14 mouse cellular contexts compared by ENCODE assay signal in the genomic region with DNA sequence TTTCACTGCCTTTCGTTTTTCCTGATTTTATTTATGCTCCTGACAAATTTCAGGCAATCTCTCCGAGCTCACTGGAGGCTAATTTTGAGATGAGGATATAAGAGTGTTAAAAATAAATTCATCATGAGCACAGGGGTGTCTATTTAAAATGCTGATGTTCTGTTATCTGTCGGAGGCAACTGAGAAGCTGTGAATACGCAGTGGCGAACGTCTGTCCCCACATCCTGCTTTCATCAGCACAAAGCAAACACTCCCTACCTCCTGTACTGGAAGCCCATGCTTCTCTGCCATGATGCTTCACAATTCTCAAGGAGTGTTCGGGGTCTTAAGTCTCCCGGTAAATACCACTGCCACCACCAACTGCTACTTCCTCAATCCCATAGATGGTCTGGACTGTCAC.
"Had no signal": no experiment of that assay in that cellular context is flagged by ENCODE, and none has a peak within 500 bp of the region (broad histone marks: within the 10 kb centered on the region; RNA-seq: fewer than 3 reads in every experiment).

No protein-coding gene starts in this region.

- H3K27ac ChIP-seq: kidney, embryonic 15.5 days; limb, embryonic 15.5 days; liver, embryonic 12.5 days; macrophage; midbrain, embryonic 15.5 days; neural tube, embryonic 12.5 days; stomach, embryonic 15.5 days had no signal

- H3K4me3 ChIP-seq: kidney, embryonic 15.5 days; limb, embryonic 15.5 days; liver, embryonic 12.5 days; megakaryocyte, embryonic 14.5 days; midbrain, embryonic 15.5 days; neural tube, embryonic 12.5 days; stomach, embryonic 15.5 days had no signal

- ATAC-seq: liver, embryonic 12.5 days; midbrain, embryonic 15.5 days had no signal

- DNase-seq: kidney, adult 2 months; kidney, postnatal 14 days; lung, embryonic 14.5 days; lung, postnatal 10 days; thymus, adult 2 months; thymus, postnatal 25 days had no signal
